Mouse (Mus musculus): ENCODE results near the gene Gm10097.

GRCm38 (mm10) chr10:5027208-5027607, 41.8 kb upstream of the Gm10097 start:
- no peak for TF ChIP-seq EP300 (IDR thresholded peaks at IDR 0.05; ENCODE audit: low read depth)
- no peak for TF ChIP-seq CTCF (IDR thresholded peaks at IDR 0.05; ENCODE audit: low read depth)

Measured in liver, postnatal 0 days (tissue).